8 mouse cellular contexts compared by ENCODE assay signal in the genomic region with DNA sequence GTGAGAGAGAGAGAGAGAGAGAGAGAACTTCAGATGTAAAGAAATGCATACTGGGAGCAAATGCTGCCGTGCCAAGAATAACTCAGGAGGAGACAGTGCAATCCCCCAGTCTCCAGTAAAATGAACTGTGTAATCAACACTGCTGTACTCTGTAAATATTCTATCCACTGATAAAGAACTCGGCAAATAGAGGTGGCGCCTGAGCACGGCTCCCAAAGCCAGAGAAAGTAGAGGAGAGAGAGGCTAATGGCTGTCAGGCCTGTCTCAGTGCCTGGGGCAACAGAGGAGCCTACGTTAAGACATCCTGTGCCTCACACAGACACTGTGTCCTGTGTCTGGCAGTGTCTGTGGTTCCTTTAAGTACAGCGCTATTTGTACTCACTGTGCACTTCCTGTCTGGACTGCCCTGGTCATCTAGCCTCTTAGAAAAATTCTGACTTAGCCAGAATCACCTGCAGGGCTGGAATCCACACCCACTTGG.
DNase-seq lines count a peak whose midpoint lies in the region; ATAC-seq and TF ChIP-seq lines count a peak whose summit lies in the region.

No protein-coding gene starts in this region.

- no peaks in the 10 kb centered on the region for H3K27me3 ChIP-seq in heart, adult 2 months (ENCODE audit: control insufficient read depth, insufficient read depth, low read length)
- no peaks in the 10 kb centered on the region for H3K27me3 ChIP-seq in embryonic facial prominence, embryonic 13.5 days

- no peak for TF ChIP-seq POLR2A in heart, adult 2 months (IDR thresholded peaks at IDR 0.05; ENCODE audit: insufficient read depth, low read depth, low read length)

- peak overlapping the region; percentile 5; the same call in 1 of the 2 replicates for H3K4me2 ChIP-seq in embryonic facial prominence, embryonic 13.5 days

- H3K36me3 ChIP-seq in heart, adult 2 months (ENCODE audit: control insufficient read depth, insufficient read depth, low read length), result no peaks in the 10 kb centered on the region; the same call in 1 of the 2 replicates
- no peaks in the 10 kb centered on the region for H3K36me3 ChIP-seq in embryonic facial prominence, embryonic 13.5 days

- peak overlapping the region; percentile 8; the same call in 1 of the 2 replicates for H3K27ac ChIP-seq in heart, adult 2 months
- H3K27ac ChIP-seq in embryonic facial prominence, embryonic 13.5 days, result peak overlapping the region; percentile 62; the same call in 1 of the 2 replicates

- ATAC-seq in embryonic facial prominence, embryonic 13.5 days (ENCODE audit: insufficient number of reproducible peaks, insufficient read depth, low FRiP score, low TSS enrichment, low read depth), result 0 out of 2 replicates have a peak, but pooled peaks have one; percentile 32
- peak; percentile 34 for ATAC-seq in megakaryocyte-erythroid progenitor cell, adult 5-6 weeks (replicated peaks; ENCODE audit: low FRiP score, low TSS enrichment, poor library complexity, severe bottlenecking)
- ATAC-seq in activated CD4-positive, CD25-positive, alpha-beta regulatory T cell, adult 4 months, result no peak

- H3K4me1 ChIP-seq in heart, adult 2 months (ENCODE audit: control insufficient read depth, insufficient read depth, low read length), result peaks cover 17% of the 10 kb centered on the region
- peaks cover 13% of the 10 kb centered on the region for H3K4me1 ChIP-seq in embryonic facial prominence, embryonic 13.5 days

- H3K4me3 ChIP-seq in heart, adult 2 months, result no peak overlapping the region
- H3K4me3 ChIP-seq in embryonic facial prominence, embryonic 13.5 days, result no peak overlapping the region

- peak in 1 of 2 experiments; percentile 30 for DNase-seq in heart, adult 2 months
- DNase-seq in heart, postnatal 14 days, result no peak
- DNase-seq in kidney, postnatal 25 days, result peak; percentile 21 to 57
- no peak for DNase-seq in cerebellum, adult 8-10 months
- no peak for DNase-seq in thymus, postnatal 25 days

- H3K9ac ChIP-seq in heart, adult 2 months (ENCODE audit: low read depth, low read length), result no peak overlapping the region
- no peak overlapping the region for H3K9ac ChIP-seq in embryonic facial prominence, embryonic 13.5 days

- H3K79me2 ChIP-seq in heart, adult 2 months (replicated peaks; ENCODE audit: control insufficient read depth, insufficient read depth, low read length), result no peaks in the 10 kb centered on the region

- intact Hi-C loops in heart, adult 2 months (cut with DNase I), result loop anchor here (2.0 to 5.0 kb wide), 2 partner anchors 50 to 71 kb away; no protein-coding TSS in a partner anchor
- intact Hi-C loops in heart, postnatal 14 days (cut with DNase I), result loop anchor here (10.0 kb wide), 1 partner anchor 166 kb away; a partner anchor contains a TSS

- no peaks in the 10 kb centered on the region for H3K9me3 ChIP-seq in embryonic facial prominence, embryonic 13.5 days

- TF ChIP-seq EP300 in heart, adult 2 months (IDR thresholded peaks at IDR 0.05; ENCODE audit: insufficient read depth, low read depth, low read length), result 0 out of 2 replicates have a peak, but pooled peaks have one; percentile 41

- 17% methylated on average over 6 of the region's 6 CpGs for WGBS in heart, adult 2 months
- 14% methylated on average over 6 of the region's 6 CpGs for WGBS in embryonic facial prominence, embryonic 13.5 days

- TF ChIP-seq CTCF in heart, adult 2 months (IDR thresholded peaks at IDR 0.05), result no peak

Comparison
In these comparisons a context has a peak if more than half of its experiments do, and no peak if none do; other contexts are left out.
1. DNase-seq: peak in kidney, postnatal 25 days (2 of 2); none in heart, postnatal 14 days (0 of 2), cerebellum, adult 8-10 months (single experiment) and thymus, postnatal 25 days (single experiment).